Mouse (Mus musculus) neural tube, embryonic 14.5 days (tissue): Measurements from ENCODE around the gene Coq10a. TPM values are rescaled to one million over a fixed set of nuclear protein-coding genes. Genes with fewer than 3 reads are reported as not detected.

Experiments
- ATAC-seq: fragments of 200-750 bp; cut with Nextera tagmentation; 2 replicates; pipeline ENCODE4 v1.8.0; 2017; ENCODE audit warnings: low read depth, mild to moderate bottlenecking, moderate TSS enrichment, moderate library complexity
- H3K27ac ChIP-seq: fragments of 300-500 bp; sonication (generic); 2 replicates; pipeline ENCODE4 v1.5.1; 2014; ENCODE audit warnings: low read depth, mild to moderate bottlenecking, control low read depth, low read length, moderate library complexity, mixed read lengths
- H3K27me3 ChIP-seq: fragments of 300-500 bp; sonication (generic); 2 replicates; pipeline ENCODE4 v1.6.1; 2014; ENCODE audit warnings: low read length; ENCODE audit not compliant: control insufficient read depth, insufficient read depth
- H3K36me3 ChIP-seq: fragments of 300-500 bp; sonication (generic); 2 replicates; pipeline ENCODE4 v1.6.1; 2014; ENCODE audit warnings: low read length, mixed read lengths; ENCODE audit not compliant: control insufficient read depth, insufficient read depth
- H3K4me1 ChIP-seq: fragments of 300-500 bp; sonication (generic); 2 replicates; pipeline ENCODE4 v1.6.1; 2014; ENCODE audit warnings: low read length; ENCODE audit not compliant: control insufficient read depth, insufficient read depth
- H3K4me2 ChIP-seq: fragments of 300-500 bp; sonication (generic); 2 replicates; pipeline ENCODE4 v1.6.1; 2014; ENCODE audit warnings: mild to moderate bottlenecking, low read depth, low read length, control low read depth
- H3K4me3 ChIP-seq: fragments of 300-500 bp; sonication (generic); 2 replicates; pipeline ENCODE4 v1.5.1; 2014; ENCODE audit warnings: low read depth, low read length, control low read depth, mixed read lengths
- H3K9ac ChIP-seq: fragments of 300-500 bp; sonication (generic); replicated peaks from 2 replicates; pipeline ENCODE4 v1.6.1; 2014; ENCODE audit warnings: low read depth, mild to moderate bottlenecking, control low read depth, low read length, mixed read lengths
- H3K9me3 ChIP-seq: fragments of 300-500 bp; sonication (generic); 2 replicates; pipeline ENCODE4 v1.6.1; 2016; ENCODE audit warnings: low read length; ENCODE audit not compliant: control insufficient read depth
- WGBS: fragments of 180-500 bp; shearing (Covaris S2); extraction: QIAGEN DNeasy Blood & Tissue Kit; methylation state at CpG from one replicate; pipeline ENCODE4 v1.1.7; 2014; 5-methylcytosine and 5-hydroxymethylcytosine counted together
- polyA plus RNA-seq: library from polyadenylated mRNA; unstranded; fragments of >200 nt; fragmentation: Nextera tagmentation; extraction: Ambion mirVana; gene quantifications from 2 replicates; pipeline ENCODE4 v1.2.1, GENCODE M21; 2014

Gene Coq10a
- polyA plus RNA-seq, 1 experiment from 2014 or later, result 52.7 TPM

- peaks cover 12% of the 10 kb centered on the region; the same call in 1 of the 2 replicates for H3K4me1 ChIP-seq
- no peak for ATAC-seq
- H3K4me2 ChIP-seq, result no peak overlapping the region
- H3K36me3 ChIP-seq, result 0 out of 2 replicates have a peak, but pooled peaks cover 5% of the 10 kb centered on the region
- H3K9ac ChIP-seq, result no peak overlapping the region
- WGBS, result 63% methylated on average over 5 of the region's 6 CpGs
- H3K27me3 ChIP-seq, result no peaks in the 10 kb centered on the region
- no peak overlapping the region for H3K4me3 ChIP-seq
- H3K9me3 ChIP-seq, result no peaks in the 10 kb centered on the region
- peak overlapping the region; percentile 97; the same call in 1 of the 2 replicates for H3K27ac ChIP-seq
These were observed 1.2 kb upstream of the Coq10a start for GRCm38 (mm10) chr10:128370021-128370420.

DNA sequence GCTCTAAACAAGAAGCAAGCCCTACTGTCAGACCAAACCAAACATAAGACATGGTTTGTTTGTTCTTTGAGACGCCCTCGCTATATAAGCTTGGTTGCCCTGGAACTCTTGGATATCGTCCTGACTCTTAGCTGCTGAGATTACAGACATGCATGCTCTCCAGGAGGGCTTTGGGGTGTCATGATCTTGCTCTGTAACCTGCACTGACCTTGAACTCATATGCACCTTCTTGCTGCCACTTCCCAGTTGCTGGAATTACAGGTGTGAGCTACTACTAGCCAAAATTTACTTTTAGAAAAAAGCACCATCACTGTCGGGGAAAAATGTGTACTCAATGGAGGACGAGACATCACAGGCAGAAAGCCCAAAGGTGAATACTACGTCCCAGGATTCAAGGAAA, 802 bp upstream of the Coq10a start:
- Histone ChIP-seq H3K4me1 (peaks cover 12% of the 10 kb centered on the region; the same call in 1 of the 2 replicates), H3K4me2 (peak overlapping the region; percentile 86), H3K36me3 (0 out of 2 replicates have a peak, but pooled peaks cover 8% of the 10 kb centered on the region), H3K4me3 (peak overlapping the region; percentile 59), H3K9ac (peak overlapping the region; percentile 74; the same call in 1 of the 2 replicates), H3K9me3 (no peaks in the 10 kb centered on the region), H3K27me3 (no peaks in the 10 kb centered on the region), H3K27ac (peak overlapping the region; percentile 97)
- WGBS, result 82% methylated on average over 6 of the region's 6 CpGs
- ATAC-seq, result no peak

DNA sequence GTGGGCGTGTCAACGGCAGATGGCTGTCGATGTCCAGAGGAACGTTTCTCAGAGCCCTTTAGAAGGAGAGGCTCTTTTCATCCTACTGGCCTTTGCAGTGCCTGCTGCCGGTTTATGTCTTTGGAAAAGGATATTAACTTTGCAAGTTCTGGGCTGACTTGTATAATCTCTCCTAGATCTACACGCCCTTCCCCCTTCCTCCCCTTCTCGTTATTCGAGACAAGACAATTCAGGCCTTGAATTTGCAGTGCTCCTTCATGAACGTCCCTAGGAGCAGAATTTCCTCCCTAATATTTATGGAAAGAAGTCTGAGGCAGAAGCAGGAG, 384 bp upstream of the Coq10a start:
- no peak for ATAC-seq

GRCm38 (mm10) chr10:128367899-128368401, 847 bp downstream of the Coq10a start:
- H3K4me3 ChIP-seq, result peak overlapping the region; percentile 59
- peak overlapping the region; percentile 74 for H3K9ac ChIP-seq
- no peaks in the 10 kb centered on the region for H3K27me3 ChIP-seq
- H3K36me3 ChIP-seq, result 0 out of 2 replicates have a peak, but pooled peaks cover 11% of the 10 kb centered on the region
- peak overlapping the region; percentile 86 for H3K4me2 ChIP-seq
- H3K4me1 ChIP-seq, result peaks cover 12% of the 10 kb centered on the region; the same call in 1 of the 2 replicates
- H3K27ac ChIP-seq, result peak overlapping the region; percentile 97
- no peaks in the 10 kb centered on the region for H3K9me3 ChIP-seq
- 14% methylated on average over 19 of the region's 19 CpGs for WGBS
- no peak for ATAC-seq

More for the DNA sequence above, 384 bp upstream of the Coq10a start:
- H3K9ac ChIP-seq, result peak overlapping the region; percentile 74
- H3K9me3 ChIP-seq, result no peaks in the 10 kb centered on the region
- H3K4me2 ChIP-seq, result peak overlapping the region; percentile 86
- H3K4me1 ChIP-seq, result peaks cover 12% of the 10 kb centered on the region; the same call in 1 of the 2 replicates
- WGBS, result 6% methylated on average over 9 of the region's 9 CpGs
- peak overlapping the region; percentile 97 for H3K27ac ChIP-seq
- no peaks in the 10 kb centered on the region for H3K27me3 ChIP-seq
- H3K4me3 ChIP-seq, result peak overlapping the region; percentile 59
- H3K36me3 ChIP-seq, result 0 out of 2 replicates have a peak, but pooled peaks cover 8% of the 10 kb centered on the region

DNA sequence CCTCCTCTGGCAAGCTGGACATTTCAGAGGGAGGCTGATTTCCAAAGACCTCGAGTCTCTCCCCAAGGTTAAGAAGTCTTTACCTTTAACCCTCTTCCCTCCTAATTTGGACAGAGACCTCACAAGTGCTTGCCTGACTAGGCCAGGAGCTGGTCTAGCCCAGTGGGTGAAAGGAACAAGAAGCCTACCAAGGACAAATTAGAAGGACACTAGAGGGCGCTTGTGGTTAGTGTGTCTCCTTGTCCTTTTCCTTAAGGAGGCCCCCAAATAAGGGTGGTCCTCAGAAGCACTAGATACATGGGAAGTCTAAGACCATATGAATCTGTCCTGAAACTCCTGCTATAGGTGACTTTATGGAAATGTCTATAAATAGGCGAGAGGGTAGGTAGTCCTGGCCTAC, 6.2 kb downstream of the Coq10a start:
- Histone ChIP-seq H3K36me3 (peaks cover 59% of the 10 kb centered on the region), H3K27ac (no peak overlapping the region), H3K9ac (no peak overlapping the region), H3K4me3 (no peak overlapping the region), H3K9me3 (no peaks in the 10 kb centered on the region), H3K4me2 (no peak overlapping the region), H3K4me1 (peaks cover 6% of the 10 kb centered on the region; the same call in 1 of the 2 replicates), H3K27me3 (no peaks in the 10 kb centered on the region)
- 55% methylated on average over 3 of the region's 3 CpGs for WGBS
- no peak for ATAC-seq

GRCm38 (mm10) chr10:128361836-128362235, 7.0 kb downstream of the Coq10a start:
- WGBS, result 91% methylated on average over 6 of the region's 6 CpGs
- ATAC-seq, result no peak
- Histone ChIP-seq H3K4me1 (no peaks in the 10 kb centered on the region), H3K4me2 (no peak overlapping the region), H3K27me3 (no peaks in the 10 kb centered on the region), H3K36me3 (peaks cover 62% of the 10 kb centered on the region), H3K27ac (no peak overlapping the region), H3K9ac (no peak overlapping the region), H3K9me3 (no peaks in the 10 kb centered on the region), H3K4me3 (no peak overlapping the region)

DNA sequence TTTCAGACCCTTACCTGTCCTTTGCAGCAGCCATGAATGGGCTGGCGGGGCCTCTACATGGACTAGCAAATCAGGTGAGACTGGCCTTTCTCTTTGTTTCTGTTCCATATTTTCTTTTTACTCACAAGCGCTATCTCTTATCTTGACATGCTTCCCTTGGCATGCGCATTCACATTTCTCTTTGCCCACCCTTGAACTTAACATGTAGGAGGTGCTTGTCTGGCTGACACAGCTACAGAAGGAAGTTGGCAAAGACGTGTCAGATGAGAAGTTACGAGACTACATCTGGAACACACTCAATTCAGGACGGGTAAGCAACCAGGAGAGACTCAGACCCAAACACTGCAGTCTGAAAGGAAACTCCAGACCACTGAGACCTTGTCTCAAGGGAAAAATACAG, 9.6 kb downstream of the Coq10a start:
- H3K4me2 ChIP-seq, result no peak overlapping the region
- WGBS, result 95% methylated on average over 6 of the region's 6 CpGs
- no peak overlapping the region for H3K9ac ChIP-seq
- no peak overlapping the region for H3K27ac ChIP-seq
- H3K4me3 ChIP-seq, result no peak overlapping the region
- H3K27me3 ChIP-seq, result no peaks in the 10 kb centered on the region
- H3K9me3 ChIP-seq, result no peaks in the 10 kb centered on the region
- peaks cover 60% of the 10 kb centered on the region for H3K36me3 ChIP-seq
- H3K4me1 ChIP-seq, result no peaks in the 10 kb centered on the region
- no peak for ATAC-seq

DNA sequence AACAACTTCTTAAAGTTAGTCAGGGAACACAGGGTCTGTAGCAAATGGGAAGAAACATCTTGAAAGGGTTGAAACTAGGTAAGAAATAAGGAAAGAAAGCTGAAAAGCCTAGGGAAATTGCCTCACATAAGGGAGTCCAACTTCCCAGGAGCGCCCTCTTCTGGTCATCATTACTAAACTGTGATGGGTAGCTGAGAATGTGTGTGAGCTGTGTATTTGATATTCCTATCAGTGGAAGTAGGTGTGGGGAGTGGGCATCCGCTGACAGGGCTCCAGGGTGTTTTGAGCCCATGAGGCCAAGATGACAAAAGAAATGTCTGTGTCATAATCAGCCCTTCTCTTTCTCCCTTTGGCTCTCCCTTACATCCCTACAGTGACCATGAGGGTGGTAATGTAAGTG, 10.0 kb downstream of the Coq10a start:
- H3K36me3 ChIP-seq, result peaks cover 65% of the 10 kb centered on the region
- H3K4me3 ChIP-seq, result no peak overlapping the region
- 49% methylated on average over 2 of the region's 2 CpGs for WGBS

GRCm38 (mm10) chr10:128347541-128347940, 21.3 kb downstream of the Coq10a start:
- no peak overlapping the region for H3K27ac ChIP-seq
- no peak overlapping the region for H3K4me3 ChIP-seq
- no peaks in the 10 kb centered on the region for H3K9me3 ChIP-seq
- H3K4me1 ChIP-seq, result no peaks in the 10 kb centered on the region
- ATAC-seq, result no peak
- H3K27me3 ChIP-seq, result no peaks in the 10 kb centered on the region
- no peak overlapping the region for H3K9ac ChIP-seq
- 93% methylated on average over 8 of the region's 8 CpGs for WGBS
- no peak overlapping the region for H3K4me2 ChIP-seq
- peaks cover 25% of the 10 kb centered on the region for H3K36me3 ChIP-seq

More for the DNA sequence above, 10.0 kb downstream of the Coq10a start:
- ATAC-seq, result no peak
- H3K9me3 ChIP-seq, result no peaks in the 10 kb centered on the region
- no peak overlapping the region for H3K4me2 ChIP-seq
- no peak overlapping the region for H3K9ac ChIP-seq
- no peaks in the 10 kb centered on the region for H3K4me1 ChIP-seq
- H3K27me3 ChIP-seq, result no peaks in the 10 kb centered on the region
- H3K27ac ChIP-seq, result no peak overlapping the region
